Mouse (Mus musculus): ENCODE measurements around the gene Yeats2. TPM values are rescaled to one million over a fixed set of nuclear protein-coding genes. Genes with fewer than 3 reads are reported as not detected.

The Yeats2 gene
- polyA plus RNA-seq, 1 experiment from 2014 or later = 26.3 TPM

DNA sequence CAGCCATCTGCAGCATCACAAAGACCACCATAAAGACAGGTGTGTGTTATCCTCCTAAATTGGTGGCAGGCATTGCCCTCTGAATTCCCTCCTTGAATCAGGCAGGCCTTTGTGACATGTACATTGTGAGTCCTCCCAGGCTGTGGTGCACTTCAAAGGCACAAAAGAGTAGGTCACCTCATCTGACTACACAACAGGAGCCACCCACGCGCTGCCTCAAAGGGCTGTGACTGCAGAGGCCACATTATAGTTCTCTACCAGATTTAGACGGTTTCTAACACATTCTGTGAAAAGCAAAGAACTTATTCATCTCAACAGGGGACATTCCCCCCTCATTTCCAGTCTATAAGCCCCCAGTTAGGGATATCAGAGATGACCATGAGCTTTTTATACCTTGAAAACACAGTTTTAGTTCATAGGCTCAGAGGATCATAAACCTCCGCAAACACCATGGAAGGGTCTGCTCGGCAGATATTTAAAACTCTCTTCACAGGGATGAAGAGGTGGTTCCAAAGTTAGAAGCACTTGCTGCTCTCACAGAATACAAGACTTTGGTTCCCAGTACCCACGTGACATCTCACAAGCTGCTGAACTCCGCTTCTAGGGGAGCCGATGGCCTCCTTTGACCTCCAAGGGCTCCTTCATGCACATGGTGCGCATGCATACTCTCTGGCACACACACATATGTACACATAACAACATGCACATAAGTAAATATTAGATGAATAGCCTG, 107.7 kb downstream of the Yeats2 start:
- H3K4me2 ChIP-seq = no peak overlapping the region
- no peak; the same call in 1 of the 2 replicates for ATAC-seq (replicated peaks)
- no peaks in the 10 kb centered on the region for H3K4me1 ChIP-seq
- no peak overlapping the region for H3K4me3 ChIP-seq
- H3K27ac ChIP-seq = no peak overlapping the region
- no peaks in the 10 kb centered on the region for H3K9me3 ChIP-seq
- no peaks in the 10 kb centered on the region for H3K36me3 ChIP-seq (replicated peaks)
- WGBS = 80% methylated on average over 9 of the region's 9 CpGs
- no peak overlapping the region for H3K9ac ChIP-seq
- no peaks in the 10 kb centered on the region for H3K27me3 ChIP-seq (replicated peaks)

DNA sequence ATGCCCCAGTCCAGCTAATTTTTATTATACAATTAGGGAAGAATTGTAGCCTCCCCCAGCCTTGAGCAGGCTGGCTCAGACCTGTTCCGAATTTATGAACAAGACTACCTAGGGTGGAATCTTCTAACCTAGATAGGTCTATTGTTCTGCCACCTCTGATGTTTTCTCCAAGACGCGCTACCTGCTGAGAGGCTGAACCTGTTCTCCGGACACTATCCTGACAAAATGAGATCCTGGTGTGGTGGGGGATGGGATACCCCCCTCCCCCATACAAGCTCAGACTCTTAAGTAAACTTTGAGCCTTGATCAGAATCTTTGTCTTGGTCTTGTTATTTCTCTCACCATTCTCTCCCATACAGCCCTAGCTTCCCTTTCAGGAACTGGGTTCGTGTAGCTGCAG, 117.1 kb downstream of the Yeats2 start:
- Histone ChIP-seq H3K9me3 (no peaks in the 10 kb centered on the region), H3K4me2 (no peak overlapping the region), H3K27ac (no peak overlapping the region), H3K36me3 (replicated peaks) (no peaks in the 10 kb centered on the region), H3K4me3 (no peak overlapping the region), H3K4me1 (no peaks in the 10 kb centered on the region), H3K27me3 (replicated peaks) (no peaks in the 10 kb centered on the region), H3K9ac (no peak overlapping the region)
- ATAC-seq (replicated peaks) = no peak
- WGBS = 76% methylated on average over 5 of the region's 5 CpGs

DNA sequence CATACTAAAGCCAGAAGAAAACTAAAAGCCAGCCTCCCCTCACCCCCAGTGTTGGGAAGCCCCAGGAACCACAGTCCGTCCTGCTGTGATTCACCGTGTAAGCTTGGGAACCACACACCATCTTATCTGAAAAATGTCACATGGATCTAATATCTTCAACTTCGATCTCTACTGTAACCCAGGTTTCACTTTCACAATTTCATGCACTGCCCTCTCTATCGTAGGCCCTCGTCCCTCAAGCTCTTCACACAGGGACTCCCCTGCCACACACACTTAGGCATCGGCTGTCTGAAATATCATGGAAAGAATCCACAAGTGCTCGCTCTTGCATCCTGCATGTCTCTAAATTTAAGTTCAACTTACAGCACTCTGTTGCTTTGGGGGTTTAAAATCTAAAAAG, 124.2 kb downstream of the Yeats2 start:
- H3K36me3 ChIP-seq (replicated peaks) = no peaks in the 10 kb centered on the region
- H3K9ac ChIP-seq = no peak overlapping the region
- no peak overlapping the region for H3K4me3 ChIP-seq
- no peaks in the 10 kb centered on the region for H3K9me3 ChIP-seq
- no peak overlapping the region for H3K4me2 ChIP-seq
- no peak for ATAC-seq (replicated peaks)
- no peaks in the 10 kb centered on the region for H3K27me3 ChIP-seq (replicated peaks)
- H3K4me1 ChIP-seq = no peaks in the 10 kb centered on the region
- WGBS = 82% methylated on average over 7 of the region's 7 CpGs
- no peak overlapping the region for H3K27ac ChIP-seq

DNA sequence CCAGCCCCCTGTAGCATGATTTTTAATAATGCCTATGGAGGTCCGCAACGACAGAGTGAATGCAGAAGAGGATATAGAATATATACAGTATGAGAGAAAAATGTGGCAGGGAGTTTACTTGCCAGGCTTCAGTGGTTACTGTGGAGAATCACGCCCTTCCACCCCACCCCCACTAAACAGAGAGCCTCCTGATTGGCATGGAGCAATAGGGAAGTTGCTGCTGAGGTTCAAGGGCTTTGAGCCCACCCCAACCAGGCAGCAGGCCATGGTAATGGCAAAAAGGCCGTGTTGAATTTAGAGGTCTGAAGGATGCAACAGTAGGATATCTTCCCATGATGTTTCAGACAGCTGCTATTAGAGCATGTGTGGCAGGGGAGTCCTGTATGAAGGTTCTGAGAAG, 130.5 kb downstream of the Yeats2 start:
- 89% methylated on average over 4 of the region's 4 CpGs for WGBS
- no peak for ATAC-seq (replicated peaks)
- Histone ChIP-seq H3K27ac (no peak overlapping the region), H3K36me3 (replicated peaks) (no peaks in the 10 kb centered on the region), H3K4me3 (no peak overlapping the region), H3K27me3 (replicated peaks) (no peaks in the 10 kb centered on the region), H3K9ac (no peak overlapping the region), H3K4me1 (no peaks in the 10 kb centered on the region), H3K4me2 (no peak overlapping the region), H3K9me3 (no peaks in the 10 kb centered on the region)

DNA sequence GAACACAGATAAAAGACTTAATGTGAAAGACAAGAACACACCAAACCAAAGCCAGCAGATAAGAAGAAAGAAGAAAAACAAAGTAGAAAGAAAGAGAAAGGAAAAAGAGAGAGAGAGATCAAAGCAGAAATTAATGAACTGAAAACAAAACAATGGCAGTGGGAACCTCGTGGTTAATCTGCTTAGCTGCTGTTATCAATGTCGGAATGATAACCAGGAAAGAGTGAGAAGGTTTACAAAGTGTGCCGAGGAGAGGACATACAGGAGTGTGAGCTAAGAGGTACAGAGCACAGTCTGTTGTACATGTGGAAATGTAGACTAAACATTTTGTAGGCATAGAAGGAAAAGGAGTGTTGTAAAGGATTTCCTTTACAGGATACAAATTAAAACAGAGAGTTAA, 132.1 kb downstream of the Yeats2 start:
- H3K27me3 ChIP-seq (replicated peaks) = no peaks in the 10 kb centered on the region
- WGBS = 16% methylated on average over 3 of the region's 3 CpGs
- no peak overlapping the region for H3K9ac ChIP-seq
- no peaks in the 10 kb centered on the region for H3K9me3 ChIP-seq
- no peak for ATAC-seq (replicated peaks)
- no peak overlapping the region for H3K27ac ChIP-seq
- no peak overlapping the region for H3K4me2 ChIP-seq
- H3K36me3 ChIP-seq (replicated peaks) = 0 out of 2 replicates have a peak, but pooled peaks cover 1% of the 10 kb centered on the region
- no peak overlapping the region for H3K4me3 ChIP-seq
- no peaks in the 10 kb centered on the region for H3K4me1 ChIP-seq

DNA sequence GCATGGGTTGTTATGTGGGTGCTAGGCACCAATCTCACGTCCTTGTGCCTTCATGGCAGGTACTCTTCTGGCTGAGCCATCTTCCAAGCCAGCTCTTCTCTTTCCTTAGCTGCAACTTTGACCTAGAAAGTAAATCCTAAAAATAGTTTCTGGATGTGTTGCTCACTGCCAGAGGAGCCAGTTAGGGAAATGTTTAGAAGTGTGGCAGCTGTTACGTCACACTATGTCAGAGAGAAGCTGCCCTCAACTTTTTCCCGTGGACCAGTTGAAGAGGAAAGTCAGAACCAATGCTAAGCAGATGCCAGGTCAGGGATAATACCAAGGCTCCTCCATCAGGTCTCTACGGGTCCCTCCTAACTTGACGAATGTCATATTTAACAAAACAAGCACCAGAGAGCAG, 138.5 kb downstream of the Yeats2 start:
- Histone ChIP-seq H3K27me3 (replicated peaks) (no peaks in the 10 kb centered on the region), H3K27ac (no peak overlapping the region), H3K36me3 (replicated peaks) (peaks cover 31% of the 10 kb centered on the region), H3K9ac (no peak overlapping the region), H3K4me2 (no peak overlapping the region), H3K4me1 (no peaks in the 10 kb centered on the region), H3K9me3 (no peaks in the 10 kb centered on the region), H3K4me3 (no peak overlapping the region)
- WGBS = 98% methylated on average over 5 of the region's 5 CpGs
- no peak for ATAC-seq (replicated peaks)

DNA sequence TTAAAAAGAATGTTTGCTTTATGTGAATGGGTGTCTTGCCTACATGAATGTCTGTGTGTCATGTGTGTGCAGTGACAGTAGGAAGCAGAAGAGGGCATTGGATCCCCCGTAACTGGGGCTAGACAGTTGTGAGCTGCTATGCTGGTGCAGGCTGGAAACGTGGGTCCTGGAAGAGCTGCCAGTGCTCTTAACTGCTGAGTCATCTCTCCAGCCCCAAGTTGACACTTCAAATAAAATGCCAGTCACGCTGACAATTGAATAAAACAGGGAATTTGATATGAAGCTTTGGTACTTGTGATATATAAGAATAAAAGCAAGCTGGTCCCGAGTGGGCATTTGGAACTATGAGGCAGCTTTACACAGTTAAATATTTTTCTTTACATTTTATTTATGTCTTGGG, 139.4 kb downstream of the Yeats2 start:
- ATAC-seq (replicated peaks) = no peak
- no peak overlapping the region for H3K9ac ChIP-seq
- no peaks in the 10 kb centered on the region for H3K9me3 ChIP-seq
- H3K27ac ChIP-seq = no peak overlapping the region
- H3K36me3 ChIP-seq (replicated peaks) = peaks cover 38% of the 10 kb centered on the region
- WGBS = 89% methylated on average over 4 of the region's 4 CpGs
- no peaks in the 10 kb centered on the region for H3K4me1 ChIP-seq
- H3K4me2 ChIP-seq = no peak overlapping the region
- no peaks in the 10 kb centered on the region for H3K27me3 ChIP-seq (replicated peaks)
- H3K4me3 ChIP-seq = no peak overlapping the region

Other genes with a start within 250 kb of the Yeats2 start
- gene Klhl6, start 158.0 kb upstream of the Yeats2 start, polyA plus RNA-seq (2015; fragmentation: Nextera tagmentation; extraction: Ambion mirVana) = 4.0 and 5.0 TPM in 2 replicates
- gene Klhl24, start 43.5 kb upstream of the Yeats2 start, polyA plus RNA-seq (2015; fragmentation: Nextera tagmentation; extraction: Ambion mirVana) = 52.2 and 54.6 TPM in 2 replicates
- 5.6 and 6.8 TPM in 2 replicates for gene Map6d1, start 100.3 kb downstream of the Yeats2 start, polyA plus RNA-seq (2015; fragmentation: Nextera tagmentation; extraction: Ambion mirVana)
- 66.0 and 66.9 TPM in 2 replicates for gene Parl, start 161.3 kb downstream of the Yeats2 start, polyA plus RNA-seq (2015; fragmentation: Nextera tagmentation; extraction: Ambion mirVana)
- not detected in 2 replicates for gene Cyp2ab1, start 184.3 kb downstream of the Yeats2 start, polyA plus RNA-seq (2015; fragmentation: Nextera tagmentation; extraction: Ambion mirVana)

All from midbrain, embryonic 15.5 days (tissue).